Mouse (Mus musculus) kidney, embryonic 16.5 days (tissue): ENCODE results near the gene Cep72. TPM values are rescaled to one million over a fixed set of nuclear protein-coding genes. Genes with fewer than 3 reads are reported as not detected.

Experiments used
- ATAC-seq: fragments of 200-750 bp; cut with Nextera tagmentation; 2 replicates; pipeline ENCODE4 v1.8.0; 2017; ENCODE audit warnings: moderate TSS enrichment; ENCODE audit not compliant: low FRiP score, low TSS enrichment
- H3K27ac ChIP-seq: fragments of 300-500 bp; sonication (generic); 2 replicates; pipeline ENCODE4 v1.5.1; 2014; ENCODE audit warnings: low read length
- H3K27me3 ChIP-seq: fragments of 300-500 bp; sonication (generic); 2 replicates; pipeline ENCODE4 v1.6.1; 2014; ENCODE audit warnings: low read length, control low read depth, mixed read lengths; ENCODE audit not compliant: insufficient read depth
- H3K36me3 ChIP-seq: fragments of 300-500 bp; sonication (generic); 2 replicates; pipeline ENCODE4 v1.6.1; 2014; ENCODE audit warnings: low read length, control low read depth, mixed read lengths; ENCODE audit not compliant: insufficient read depth
- H3K4me1 ChIP-seq: fragments of 300-500 bp; sonication (generic); 2 replicates; pipeline ENCODE4 v1.6.1; 2014; ENCODE audit warnings: low read length, control low read depth, mixed read lengths; ENCODE audit not compliant: insufficient read depth
- H3K4me2 ChIP-seq: fragments of 300-500 bp; sonication (generic); replicated peaks from 2 replicates; pipeline ENCODE4 v1.6.1; 2014; ENCODE audit warnings: low read depth, low read length
- H3K4me3 ChIP-seq: fragments of 300-500 bp; sonication (generic); 2 replicates; pipeline ENCODE4 v1.5.1; 2014; ENCODE audit warnings: mild to moderate bottlenecking, low read length
- H3K9ac ChIP-seq: fragments of 300-500 bp; sonication (generic); replicated peaks from 2 replicates; pipeline ENCODE4 v1.6.1; 2014; ENCODE audit warnings: low read length
- H3K9me3 ChIP-seq: fragments of 300-500 bp; sonication (generic); 2 replicates; pipeline ENCODE4 v1.6.1; 2016; ENCODE audit warnings: low read length, control low read depth
- WGBS: fragments of 180-500 bp; shearing (Covaris S2); extraction: QIAGEN DNeasy Blood & Tissue Kit; methylation state at CpG from one replicate; pipeline ENCODE4 v1.1.7; 2014; 5-methylcytosine and 5-hydroxymethylcytosine counted together
- polyA plus RNA-seq: library from polyadenylated mRNA; unstranded; fragments of >200 nt; fragmentation: Nextera tagmentation; extraction: Ambion mirVana; gene quantifications from 2 replicates; pipeline ENCODE4 v1.2.1, GENCODE M21; 2015

The Cep72 gene
- polyA plus RNA-seq, 1 experiment from 2014 or later, result 18.4 TPM

- Histone ChIP-seq H3K4me1 (no peaks in the 10 kb centered on the region), H3K9ac (no peak overlapping the region), H3K27me3 (no peaks in the 10 kb centered on the region), H3K36me3 (no peaks in the 10 kb centered on the region), H3K4me3 (no peak overlapping the region), H3K9me3 (no peaks in the 10 kb centered on the region), H3K4me2 (no peak overlapping the region), H3K27ac (no peak overlapping the region)
- no peak for ATAC-seq
- WGBS, result 70% methylated on average over 2 of the region's 2 CpGs
Observed at GRCm38 (mm10) chr13:73990761-73991160, 71.3 kb downstream of the Cep72 start.

GRCm38 (mm10) chr13:73990325-73990724 lies 71.8 kb downstream of the Cep72 start:
- Histone ChIP-seq H3K4me2 (no peak overlapping the region), H3K9ac (no peak overlapping the region), H3K36me3 (no peaks in the 10 kb centered on the region), H3K27ac (no peak overlapping the region), H3K4me3 (no peak overlapping the region), H3K27me3 (no peaks in the 10 kb centered on the region), H3K4me1 (no peaks in the 10 kb centered on the region), H3K9me3 (no peaks in the 10 kb centered on the region)
- 81% methylated on average over 5 of the region's 5 CpGs for WGBS
- ATAC-seq, result no peak

Other genes starting within 250 kb of the Cep72 start
- 7.8 and 8.2 TPM in 2 replicates for gene Nkd2, start 214.7 kb downstream of the Cep72 start, polyA plus RNA-seq
- gene Trip13, start 124.5 kb downstream of the Cep72 start, polyA plus RNA-seq, result 42.9 and 45.9 TPM in 2 replicates
- 48.4 and 51.0 TPM in 2 replicates for gene Brd9, start 124.5 kb downstream of the Cep72 start, polyA plus RNA-seq
- not detected in 2 replicates for gene Zdhhc11, start 98.4 kb downstream of the Cep72 start, polyA plus RNA-seq
- 0.71 and 0.84 TPM in 2 replicates for gene Tppp, start 52.9 kb downstream of the Cep72 start, polyA plus RNA-seq
- 3.7 and 4.2 TPM in 2 replicates for gene Slc9a3, start 59.2 kb upstream of the Cep72 start, polyA plus RNA-seq
- gene Exoc3, start 146.4 kb upstream of the Cep72 start, polyA plus RNA-seq, result 68.1 and 70.0 TPM in 2 replicates
- 0.46 and 0.55 TPM in 2 replicates for gene Ahrr, start 230.0 kb upstream of the Cep72 start, polyA plus RNA-seq